Mouse (Mus musculus) heart, embryonic 14.5 days (tissue): ENCODE measurements around the gene Tmem150b. TPM values are rescaled to one million over a fixed set of nuclear protein-coding genes. Genes with fewer than 3 reads are reported as not detected.
A peak's percentile ranks its signal among the peaks of the same experiment; 100 is the strongest.

Experiments used
- ATAC-seq: fragments of 200-750 bp; cut with Nextera tagmentation; 2 replicates; pipeline ENCODE4 v1.8.0; 2017; ENCODE audit warnings: low read depth, moderate TSS enrichment; ENCODE audit not compliant: insufficient number of reproducible peaks, insufficient read depth, low FRiP score
- H3K27ac ChIP-seq, 2 experiments: fragments of 200-500 bp in 1 of 2; fragments of 300-500 bp in 1 of 2; sonication (generic) in 1 of 2; replicated peaks in 1 of 2; 2 replicates each; pipeline ENCODE4 v1.5.1; 2012 to 2014; ENCODE audit warnings: low read depth in 2 of 2, low read length in 2 of 2, control low read depth in 1 of 2, mild to moderate bottlenecking in 1 of 2, mixed read lengths in 1 of 2; ENCODE audit not compliant: control insufficient read depth in 1 of 2, insufficient read depth in 1 of 2
- H3K27me3 ChIP-seq: fragments of 300-500 bp; sonication (generic); 2 replicates; pipeline ENCODE4 v1.6.1; 2014; ENCODE audit warnings: mild to moderate bottlenecking, low read length, control low read depth; ENCODE audit not compliant: control insufficient read depth, insufficient read depth
- H3K36me3 ChIP-seq: fragments of 300-500 bp; sonication (generic); 2 replicates; pipeline ENCODE4 v1.6.1; 2014; ENCODE audit warnings: mild to moderate bottlenecking, control low read depth, low read length, mixed read lengths; ENCODE audit not compliant: control insufficient read depth, insufficient read depth
- H3K4me1 ChIP-seq, 2 experiments: fragments of 200-500 bp in 1 of 2; fragments of 300-500 bp in 1 of 2; sonication (generic) in 1 of 2; 2 replicates each; pipeline ENCODE4 v1.6.1; 2012 to 2014; ENCODE audit warnings: low read length in 2 of 2, control low read depth in 1 of 2, mixed read lengths in 1 of 2; ENCODE audit not compliant: control insufficient read depth in 2 of 2, insufficient read depth in 2 of 2
- H3K4me2 ChIP-seq: fragments of 300-500 bp; sonication (generic); 2 replicates; pipeline ENCODE4 v1.6.1; 2014; ENCODE audit warnings: mild to moderate bottlenecking, low read length
- H3K4me3 ChIP-seq, 2 experiments: fragments of 200-500 bp in 1 of 2; fragments of 300-500 bp in 1 of 2; sonication (generic) in 1 of 2; 2 replicates each; pipeline ENCODE4 v1.5.1; 2012 to 2014; ENCODE audit warnings: low read length in 2 of 2, mild to moderate bottlenecking in 2 of 2, control low read depth in 1 of 2, low read depth in 1 of 2, moderate library complexity in 1 of 2; ENCODE audit not compliant: control insufficient read depth in 1 of 2, insufficient read depth in 1 of 2
- H3K9ac ChIP-seq: fragments of 300-500 bp; sonication (generic); 2 replicates; pipeline ENCODE4 v1.6.1; 2014; ENCODE audit warnings: mild to moderate bottlenecking, low read length
- H3K9me3 ChIP-seq: fragments of 300-500 bp; sonication (generic); 2 replicates; pipeline ENCODE4 v1.6.1; 2016; ENCODE audit warnings: low read length, control low read depth; ENCODE audit not compliant: control insufficient read depth
- WGBS: fragments of 180-500 bp; shearing (Covaris S2); extraction: QIAGEN DNeasy Blood & Tissue Kit; methylation state at CpG from one replicate; pipeline ENCODE4 v1.1.7; 2014; 5-methylcytosine and 5-hydroxymethylcytosine counted together
- polyA plus RNA-seq: library from polyadenylated mRNA; unstranded; fragments of >200 nt; fragmentation: Nextera tagmentation; extraction: Ambion mirVana; gene quantifications from 2 replicates; pipeline ENCODE4 v1.2.1, GENCODE M21; 2014

Tmem150b gene
- polyA plus RNA-seq, 1 experiment from 2014 or later, result 0.08 TPM

- no peak for ATAC-seq
- H3K9me3 ChIP-seq, result no peaks in the 10 kb centered on the region
- peak overlapping the region in 1 of 2 experiments; percentile 93; a peak in 2 of 4 replicates for H3K27ac ChIP-seq
- H3K4me2 ChIP-seq, result peak overlapping the region; percentile 88
- peaks cover 31% of the 10 kb centered on the region for H3K36me3 ChIP-seq
- H3K9ac ChIP-seq, result peak overlapping the region; percentile 88
- H3K4me3 ChIP-seq, result peak overlapping the region in 1 of 2 experiments; percentile 77; a peak in 2 of 4 replicates
- no peaks in the 10 kb centered on the region for H3K27me3 ChIP-seq
- H3K4me1 ChIP-seq, result peaks cover 8 to 36% of the 10 kb centered on the region in 2 experiments
- WGBS, result 72% methylated on average over 3 of the region's 3 CpGs
Observed at GRCm38 (mm10) chr7:4659911-4660443, 65.1 kb downstream of the Tmem150b start.

GRCm38 (mm10) chr7:4658912-4659551 lies 66.0 kb downstream of the Tmem150b start, which contains the start of gene Ppp6r1:
Ppp6r1 (minus strand) TSS chr7:4659019.
- Histone ChIP-seq H3K4me1 (peaks cover 8 to 44% of the 10 kb centered on the region in 2 experiments), H3K4me3 (peak within 1 kb of the TSS; percentile 73 to 77), H3K9me3 (no peaks in the 10 kb centered on the region), H3K27ac (peak within 1 kb of the TSS; percentile 90 to 93), H3K27me3 (no peaks in the 10 kb centered on the region), H3K36me3 (peaks cover 25% of the 10 kb centered on the region), H3K4me2 (peak within 1 kb of the TSS; percentile 97), H3K9ac (peak within 1 kb of the TSS; percentile 94)
- ATAC-seq, result peak; percentile 94
- WGBS, result under 1% methylated on average over 54 of the region's 54 CpGs

DNA sequence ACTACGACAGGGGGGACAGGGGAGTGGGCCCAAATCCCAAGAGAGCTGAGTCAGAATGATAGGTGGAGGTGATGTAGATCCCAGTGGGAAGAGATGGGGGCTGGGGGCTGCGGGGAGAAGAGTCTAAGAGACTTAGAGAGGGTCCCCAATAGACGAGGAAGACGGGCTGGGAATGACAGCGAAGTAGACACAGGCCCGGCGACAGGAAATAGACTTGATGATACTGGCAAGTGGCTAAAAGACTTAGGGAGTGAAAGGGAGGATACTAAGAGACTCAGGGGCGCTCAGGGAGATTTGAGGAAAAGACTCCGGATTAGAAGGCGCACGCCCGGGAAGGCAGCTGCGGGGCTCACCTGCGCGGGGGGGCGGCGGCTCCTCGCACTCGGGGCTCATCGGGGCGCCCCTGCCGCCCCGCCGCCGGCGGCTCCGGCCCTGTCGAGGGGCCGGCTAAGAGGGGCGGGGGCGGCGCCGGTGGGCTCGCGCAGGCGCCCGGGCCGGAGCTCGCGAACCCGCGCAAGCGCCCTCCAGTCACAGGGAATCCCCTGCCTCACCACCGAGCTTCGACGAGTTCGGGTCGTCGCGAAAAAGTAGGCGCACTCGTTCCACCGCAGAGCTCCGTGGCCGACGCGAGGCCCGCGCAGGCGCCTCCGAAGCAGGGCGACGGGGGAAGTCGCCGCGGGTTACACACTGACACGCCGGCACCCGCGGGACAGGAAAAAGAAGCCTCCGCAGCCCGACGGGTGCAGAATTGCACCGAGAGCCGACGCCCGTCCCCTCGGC lies 66.7 kb downstream of the Tmem150b start:
- Histone ChIP-seq H3K4me3 (peak overlapping the region; percentile 73 to 77), H3K9ac (peak overlapping the region; percentile 94), H3K4me2 (peak overlapping the region; percentile 97), H3K4me1 (peaks cover 8 to 45% of the 10 kb centered on the region in 2 experiments), H3K36me3 (peaks cover 24% of the 10 kb centered on the region), H3K9me3 (no peaks in the 10 kb centered on the region), H3K27ac (peak overlapping the region; percentile 79 to 93), H3K27me3 (no peaks in the 10 kb centered on the region)
- ATAC-seq, result peak; percentile 60
- under 1% methylated on average over 69 of the region's 78 CpGs for WGBS

- Histone ChIP-seq H3K4me2 (peak overlapping the region; percentile 97), H3K9me3 (no peaks in the 10 kb centered on the region), H3K4me1 (peaks cover 9 to 50% of the 10 kb centered on the region in 2 experiments), H3K9ac (peak overlapping the region; percentile 94), H3K27me3 (no peaks in the 10 kb centered on the region), H3K27ac (peak overlapping the region; percentile 35 to 93; a peak in 3 of 4 replicates), H3K36me3 (peaks cover 23% of the 10 kb centered on the region), H3K4me3 (peak overlapping the region; percentile 73 to 77)
- 36% methylated on average over 9 of the region's 9 CpGs for WGBS
- no peak for ATAC-seq
Observed at GRCm38 (mm10) chr7:4657521-4658127, 67.4 kb downstream of the Tmem150b start.

Other genes starting within 250 kb of the Tmem150b start
- gene Ppp1r12c, start 223.6 kb downstream of the Tmem150b start, polyA plus RNA-seq, result 41.7 and 47.7 TPM in 2 replicates
- gene Tnnt1, start 208.9 kb downstream of the Tmem150b start, polyA plus RNA-seq, result 479 and 551 TPM in 2 replicates
- 2,958 and 3,056 TPM in 2 replicates for gene Tnni3, start 201.0 kb downstream of the Tmem150b start, polyA plus RNA-seq
- 0.15 and 0.51 TPM in 2 replicates for gene Dnaaf3, start 192.8 kb downstream of the Tmem150b start, polyA plus RNA-seq
- 0.55 and 0.78 TPM in 2 replicates for gene Syt5, start 177.7 kb downstream of the Tmem150b start, polyA plus RNA-seq
- gene Ptprh, start 121.2 kb downstream of the Tmem150b start, polyA plus RNA-seq, result not detected in 2 replicates
- 1.2 and 1.6 TPM in 2 replicates for gene Tmem86b, start 93.8 kb downstream of the Tmem150b start, polyA plus RNA-seq
- 7.1 and 8.1 TPM in 2 replicates for gene Ppp6r1, start 66.2 kb downstream of the Tmem150b start, polyA plus RNA-seq
- gene Hspbp1, start 40.2 kb downstream of the Tmem150b start, polyA plus RNA-seq, result 65.4 TPM in 2 replicates
- 1.3 and 1.4 TPM in 2 replicates for gene Brsk1, start 34.6 kb downstream of the Tmem150b start, polyA plus RNA-seq
- 47.5 and 47.6 TPM in 2 replicates for gene Kmt5c, start 14.9 kb upstream of the Tmem150b start, polyA plus RNA-seq
- 30.4 and 30.6 TPM in 2 replicates for gene Cox6b2, start 27.8 kb upstream of the Tmem150b start, polyA plus RNA-seq
- gene Fam71e2, start 46.1 kb upstream of the Tmem150b start, polyA plus RNA-seq, result not detected in 2 replicates
- gene Il11, start 57.6 kb upstream of the Tmem150b start, polyA plus RNA-seq, result not detected in 2 replicates
- not detected in 2 replicates for gene Tmem190, start 57.7 kb upstream of the Tmem150b start, polyA plus RNA-seq
- gene Tmem238, start 64.4 kb upstream of the Tmem150b start, polyA plus RNA-seq, result 3.0 and 3.7 TPM in 2 replicates
- 179 and 188 TPM in 2 replicates for gene Rpl28, start 67.6 kb upstream of the Tmem150b start, polyA plus RNA-seq
- 237 and 408 TPM in 2 replicates for gene Ube2s, start 87.3 kb upstream of the Tmem150b start, polyA plus RNA-seq
- gene Shisa7, start 119.4 kb upstream of the Tmem150b start, polyA plus RNA-seq, result 0.05 TPM in 1 of 2 replicates, not detected in the other
- gene Isoc2b, start 145.0 kb upstream of the Tmem150b start, polyA plus RNA-seq, result 4.2 and 4.3 TPM in 2 replicates
- gene Isoc2a, start 151.9 kb upstream of the Tmem150b start, polyA plus RNA-seq, result 1.1 and 1.5 TPM in 2 replicates
- 0.20 TPM in 1 of 2 replicates, not detected in the other for gene Gm36210, start 181.3 kb upstream of the Tmem150b start, polyA plus RNA-seq
- 2.1 and 3.1 TPM in 2 replicates for gene Zfp628, start 190.0 kb upstream of the Tmem150b start, polyA plus RNA-seq
- gene Nat14, start 196.8 kb upstream of the Tmem150b start, polyA plus RNA-seq, result 4.4 and 5.1 TPM in 2 replicates
- 1.4 and 1.9 TPM in 2 replicates for gene Ssc5d, start 200.5 kb upstream of the Tmem150b start, polyA plus RNA-seq
- 6.8 and 8.1 TPM in 2 replicates for gene Sbk2, start 239.2 kb upstream of the Tmem150b start, polyA plus RNA-seq
- 0.42 and 0.80 TPM in 2 replicates for gene Sbk3, start 245.9 kb upstream of the Tmem150b start, polyA plus RNA-seq